Mouse (Mus musculus) forebrain, embryonic 12.5 days (tissue): ENCODE measurements at regions not wholly inside any gene's neighbourhood (a gene's known extent, or its start where the extent isn't known, plus 50 kb on each side); places are given as distances from the start of the nearest gene placed in this dataset.

Source experiments
- ATAC-seq: fragments of 200-750 bp; cut with Nextera tagmentation; 2 replicates; pipeline ENCODE4 v1.8.0; 2017; ENCODE audit warnings: moderate TSS enrichment; ENCODE audit not compliant: low FRiP score
- H3K27ac ChIP-seq: fragments of 300-500 bp; sonication (generic); 2 replicates; pipeline ENCODE4 v1.5.1; 2016; ENCODE audit warnings: mild to moderate bottlenecking
- H3K27me3 ChIP-seq: fragments of 300-500 bp; sonication (generic); 2 replicates; pipeline ENCODE4 v1.6.1; 2016; ENCODE audit warnings: mild to moderate bottlenecking
- H3K36me3 ChIP-seq: fragments of 300-500 bp; sonication (generic); replicated peaks from 2 replicates; pipeline ENCODE4 v1.6.1; 2016; ENCODE audit warnings: mild to moderate bottlenecking
- H3K4me1 ChIP-seq: fragments of 300-500 bp; sonication (generic); 2 replicates; pipeline ENCODE4 v1.6.1; 2016
- H3K4me2 ChIP-seq: fragments of 300-500 bp; sonication (generic); 2 replicates; pipeline ENCODE4 v1.6.1; 2016; ENCODE audit warnings: mild to moderate bottlenecking, moderate library complexity
- H3K4me3 ChIP-seq: fragments of 300-500 bp; sonication (generic); replicated peaks from 2 replicates; pipeline ENCODE4 v1.5.1; 2016; ENCODE audit warnings: mild to moderate bottlenecking
- H3K9ac ChIP-seq: fragments of 300-500 bp; sonication (generic); 2 replicates; pipeline ENCODE4 v1.6.1; 2016; ENCODE audit warnings: mild to moderate bottlenecking
- H3K9me3 ChIP-seq: fragments of 300-500 bp; sonication (generic); 2 replicates; pipeline ENCODE4 v1.6.1; 2016
- WGBS: fragments of 180-500 bp; shearing (Covaris S2); methylation state at CpG from one replicate; pipeline ENCODE4 v1.1.7; 2016; 5-methylcytosine and 5-hydroxymethylcytosine counted together

DNA sequence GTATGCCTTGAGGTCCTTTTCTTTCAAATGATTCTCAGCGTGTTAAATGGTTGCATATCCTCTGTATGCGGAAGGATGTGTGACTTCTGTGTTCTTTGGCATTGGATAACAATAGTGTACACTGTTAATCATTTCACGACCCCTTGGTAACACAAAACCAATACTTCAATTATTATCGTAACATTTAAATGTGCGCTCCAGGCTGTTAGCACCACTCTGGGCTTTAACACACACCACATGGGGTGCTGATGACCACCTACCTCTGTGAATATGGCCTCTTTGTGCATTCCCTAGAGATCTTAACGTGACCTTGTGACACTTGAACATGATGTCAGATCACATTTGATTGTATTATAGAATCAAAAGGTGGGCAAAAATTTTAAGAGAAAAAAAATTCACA, 80.2 kb upstream of the Csnka2ip start:
- H3K36me3 ChIP-seq, result no peaks in the 10 kb centered on the region
- 73% methylated on average over 6 of the region's 6 CpGs for WGBS
- no peak overlapping the region for H3K9ac ChIP-seq
- no peaks in the 10 kb centered on the region; the same call in 1 of the 2 replicates for H3K27me3 ChIP-seq
- H3K27ac ChIP-seq, result no peak overlapping the region
- 0 out of 2 replicates have a peak, but pooled peaks have one; percentile 36 for ATAC-seq
- H3K4me1 ChIP-seq, result no peaks in the 10 kb centered on the region
- no peaks in the 10 kb centered on the region for H3K9me3 ChIP-seq
- no peak overlapping the region for H3K4me3 ChIP-seq
- no peak overlapping the region for H3K4me2 ChIP-seq

DNA sequence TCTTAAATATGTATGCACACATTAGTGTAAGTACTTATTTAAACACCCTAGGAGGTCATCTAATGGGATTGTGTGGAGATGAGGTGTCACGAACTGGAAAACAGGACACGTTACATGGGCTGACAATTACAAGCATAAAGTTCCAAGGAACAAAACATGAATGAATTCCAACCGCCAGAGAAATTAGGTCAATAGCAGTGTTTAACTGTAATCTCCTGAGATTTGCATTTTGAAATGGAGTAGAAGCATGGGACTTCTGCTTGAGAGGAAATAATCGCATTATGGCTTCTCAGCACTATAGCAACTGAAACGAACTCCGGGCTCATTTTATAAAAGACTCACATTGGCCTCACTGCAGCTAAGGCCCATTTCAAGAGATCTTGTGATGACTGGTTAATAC, 79.7 kb upstream of the Csnka2ip start:
- Histone ChIP-seq H3K4me3 (no peak overlapping the region), H3K4me2 (no peak overlapping the region), H3K4me1 (no peaks in the 10 kb centered on the region), H3K9ac (no peak overlapping the region), H3K27ac (no peak overlapping the region), H3K36me3 (no peaks in the 10 kb centered on the region), H3K27me3 (no peaks in the 10 kb centered on the region; the same call in 1 of the 2 replicates), H3K9me3 (no peaks in the 10 kb centered on the region)
- 45% methylated on average over 6 of the region's 6 CpGs for WGBS
- 0 out of 2 replicates have a peak, but pooled peaks have one; percentile 23 for ATAC-seq

DNA sequence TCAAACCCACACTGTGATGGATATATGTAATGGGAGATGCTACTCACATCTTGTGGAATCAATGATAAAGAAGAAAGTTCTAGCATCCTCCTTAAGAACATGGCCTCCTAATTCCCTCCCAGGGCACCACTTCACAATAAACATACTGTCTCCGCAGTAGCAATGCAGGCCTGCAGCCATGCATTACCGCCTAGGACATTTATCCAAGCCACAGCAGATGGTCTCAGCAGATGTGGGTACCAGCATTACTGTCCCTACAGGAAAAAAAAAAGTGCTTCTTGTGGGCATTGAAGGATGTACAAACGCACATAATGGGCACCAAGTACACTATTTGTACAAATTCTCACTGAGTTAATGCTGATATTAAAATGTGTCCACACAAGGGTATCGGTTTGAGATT, 78.6 kb upstream of the Csnka2ip start:
- H3K9ac ChIP-seq, result no peak overlapping the region
- ATAC-seq, result no peak
- no peak overlapping the region for H3K4me2 ChIP-seq
- H3K36me3 ChIP-seq, result no peaks in the 10 kb centered on the region
- 92% methylated on average over 4 of the region's 4 CpGs for WGBS
- no peak overlapping the region for H3K27ac ChIP-seq
- H3K9me3 ChIP-seq, result no peaks in the 10 kb centered on the region
- H3K4me3 ChIP-seq, result no peak overlapping the region
- peaks cover 3% of the 10 kb centered on the region; the same call in 1 of the 2 replicates for H3K4me1 ChIP-seq
- no peaks in the 10 kb centered on the region; the same call in 1 of the 2 replicates for H3K27me3 ChIP-seq

DNA sequence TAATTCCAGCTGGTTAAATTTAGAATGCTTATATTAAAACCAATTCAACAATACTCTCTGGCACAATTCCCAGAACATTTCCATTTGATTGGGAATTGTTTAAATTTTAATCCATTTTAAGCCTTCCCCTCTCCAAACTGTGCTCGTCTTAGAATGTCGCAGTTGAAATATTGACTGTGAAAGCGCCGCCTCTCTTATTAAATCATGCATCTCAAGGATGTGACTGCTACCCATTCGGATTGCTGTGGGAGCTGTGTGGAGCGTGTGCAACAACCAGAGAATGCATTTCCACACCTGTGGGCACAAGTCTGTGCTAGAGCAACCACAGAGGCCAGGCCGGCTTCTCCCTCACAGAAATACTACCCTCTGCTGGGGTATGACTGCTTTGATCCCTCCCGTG, 75.1 kb upstream of the Csnka2ip start:
- ATAC-seq, result no peak
- Histone ChIP-seq H3K4me3 (no peak overlapping the region), H3K4me2 (no peak overlapping the region), H3K27ac (no peak overlapping the region), H3K4me1 (peaks cover 3% of the 10 kb centered on the region; the same call in 1 of the 2 replicates), H3K27me3 (no peaks in the 10 kb centered on the region; the same call in 1 of the 2 replicates), H3K9ac (no peak overlapping the region), H3K36me3 (no peaks in the 10 kb centered on the region), H3K9me3 (no peaks in the 10 kb centered on the region)
- WGBS, result 80% methylated on average over 8 of the region's 8 CpGs

DNA sequence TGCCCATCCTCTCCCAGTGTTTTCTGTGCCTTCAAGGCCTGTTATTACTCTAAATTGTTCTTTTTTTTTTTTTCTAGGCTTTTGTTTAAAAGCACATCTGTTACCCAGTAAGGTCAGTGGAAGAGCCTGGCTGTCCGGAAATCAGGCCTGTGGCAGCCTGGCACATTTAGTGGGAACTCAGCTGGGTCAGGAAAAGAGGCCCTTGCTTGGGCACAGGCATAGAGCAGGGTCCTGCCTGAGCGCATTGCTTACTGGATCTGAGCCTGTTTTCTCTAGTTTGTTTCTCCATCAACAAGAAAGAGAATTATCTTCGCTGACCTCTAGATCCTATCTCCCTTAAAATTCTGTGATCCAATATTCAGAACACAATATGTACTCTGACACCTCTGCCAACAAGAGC, 74.7 kb upstream of the Csnka2ip start:
- 75% methylated on average over 3 of the region's 3 CpGs for WGBS
- no peak overlapping the region for H3K27ac ChIP-seq
- ATAC-seq, result no peak

DNA sequence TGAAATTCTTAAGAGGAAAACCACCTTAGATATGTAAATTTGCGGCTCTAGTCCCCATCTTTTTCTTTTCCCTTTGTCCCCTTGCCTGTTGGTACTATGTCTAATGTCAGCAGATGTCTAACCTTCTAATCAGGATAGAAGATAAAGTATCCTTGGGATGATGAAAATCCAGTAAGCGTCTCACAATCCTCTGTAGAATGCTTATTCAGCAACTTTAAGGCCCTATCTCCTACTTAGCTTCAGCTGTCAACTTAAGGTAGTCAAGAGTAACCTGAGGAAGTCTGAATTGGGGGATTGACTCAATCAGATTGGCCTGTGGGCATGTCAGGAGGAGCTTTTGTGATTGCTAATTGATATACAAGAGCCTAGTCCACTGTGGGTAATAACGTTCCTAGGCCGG, 64.7 kb upstream of the Csnka2ip start:
- no peak for ATAC-seq
- H3K4me1 ChIP-seq, result no peaks in the 10 kb centered on the region
- H3K27me3 ChIP-seq, result no peaks in the 10 kb centered on the region
- no peaks in the 10 kb centered on the region for H3K9me3 ChIP-seq
- H3K36me3 ChIP-seq, result no peaks in the 10 kb centered on the region
- no peak overlapping the region for H3K4me2 ChIP-seq
- no peak overlapping the region for H3K4me3 ChIP-seq
- H3K9ac ChIP-seq, result no peak overlapping the region
- no peak overlapping the region for H3K27ac ChIP-seq
- 92% methylated on average over 4 of the region's 4 CpGs for WGBS

More for the DNA sequence above, 74.7 kb upstream of the Csnka2ip start:
- Histone ChIP-seq H3K9ac (no peak overlapping the region), H3K4me1 (peaks cover 3% of the 10 kb centered on the region; the same call in 1 of the 2 replicates), H3K4me3 (no peak overlapping the region), H3K36me3 (no peaks in the 10 kb centered on the region), H3K4me2 (no peak overlapping the region), H3K27me3 (no peaks in the 10 kb centered on the region; the same call in 1 of the 2 replicates), H3K9me3 (no peaks in the 10 kb centered on the region)
